Mouse (Mus musculus) C2C12 (cell line): ENCODE results near the gene Usp49.

Experiments used
- CEBPB ChIP-seq: IDR thresholded peaks from one replicate; pipeline ENCODE4 v1.6.1; 2011; ENCODE audit warnings: low read depth, mild to moderate bottlenecking, control low read depth, moderate library complexity
- CTCF ChIP-seq: IDR thresholded peaks from one replicate; pipeline ENCODE4 v1.5.1; 2011; ENCODE audit not compliant: control insufficient read depth, insufficient read depth, insufficient read length
- MYOD1 ChIP-seq: IDR thresholded peaks from one replicate; pipeline ENCODE4 v1.6.1; 2011; ENCODE audit warnings: low read depth; ENCODE audit not compliant: control insufficient read depth, insufficient read length
- MYOG ChIP-seq: IDR thresholded peaks from one replicate; pipeline ENCODE4 v1.6.1; 2011; ENCODE audit not compliant: control insufficient read depth, insufficient read length; ENCODE audit errors: extremely low read depth
- USF1 ChIP-seq: IDR thresholded peaks from one replicate; pipeline ENCODE4 v1.6.1; 2011; ENCODE audit warnings: low read depth, mild to moderate bottlenecking, control low read depth, moderate library complexity

- no peak for TF ChIP-seq MYOG
- no peak for TF ChIP-seq CTCF
- no peak for TF ChIP-seq USF1
- no peak for TF ChIP-seq MYOD1
- no peak for TF ChIP-seq CEBPB
Measured at GRCm38 (mm10) chr17:47708972-47709371, 78.5 kb downstream of the Usp49 start.
